Mouse (Mus musculus): ENCODE data around the gene Fkbp8.

DNA sequence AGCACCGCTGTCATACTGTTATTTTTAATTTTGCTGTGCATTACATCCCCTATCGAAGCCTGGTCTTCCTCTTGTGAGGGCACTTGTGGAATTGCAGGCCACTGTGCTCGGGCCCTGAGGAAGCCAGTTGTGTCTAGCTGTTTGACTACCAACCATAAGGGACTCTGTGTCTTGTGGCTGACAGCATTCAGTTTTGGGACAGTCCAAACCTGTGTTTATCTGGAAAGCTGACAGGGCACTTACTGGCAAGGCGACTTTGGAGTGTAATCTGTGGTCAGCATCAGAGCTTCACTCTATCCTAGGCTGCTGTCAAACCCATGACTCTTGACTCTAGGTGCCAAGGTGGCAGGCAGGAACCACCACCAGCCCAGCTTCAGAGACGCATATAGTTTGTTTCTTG, 13.6 kb downstream of the Fkbp8 start:
- TF ChIP-seq CTCF (IDR thresholded peaks at IDR 0.05; ENCODE audit: low read depth, low read length) (no peak), EP300 (IDR thresholded peaks at IDR 0.05; ENCODE audit: insufficient read depth, low read depth, low read length) (no peak)

Data from ES-Bruce4 (cell line).